Mouse (Mus musculus): ENCODE data around the gene B4galt7. TPM values are rescaled to one million over a fixed set of nuclear protein-coding genes. Genes with fewer than 3 reads are reported as not detected.
A peak's percentile ranks its signal among the peaks of the same experiment; 100 is the strongest.

B4galt7 gene
- total and polyA plus RNA-seq, 3 experiments, result 15.0 to 19.9 TPM; not detected in 1

GRCm38 (mm10) chr13:55596802-55597201 lies 2.9 kb upstream of the B4galt7 start:
- Histone ChIP-seq H3K9me3 (replicated peaks; ENCODE audit: insufficient read depth, low read length) (no peaks in the 10 kb centered on the region), H3K79me2 (ENCODE audit: control insufficient read depth, insufficient read depth, low read length, poor library complexity) (peaks cover 22% of the 10 kb centered on the region), H3K27ac (ENCODE audit: control insufficient read depth, low read depth, low read length) (no peak overlapping the region), H3K27me3 (ENCODE audit: control insufficient read depth in 1 of 2, insufficient read depth in 2 of 2, low read length in 2 of 2) (no peaks in the 10 kb centered on the region), H3K9ac (ENCODE audit: control insufficient read depth, low read depth, low read length, poor library complexity, severe bottlenecking) (no peak overlapping the region), H3K4me3 (ENCODE audit: control insufficient read depth in 1 of 2, insufficient read depth in 1 of 2, low read depth in 2 of 2, low read length in 2 of 2) (no peak overlapping the region), H3K4me1 (ENCODE audit: control insufficient read depth in 1 of 2, insufficient read depth in 2 of 2, low read length in 2 of 2) (peaks cover 2 to 10% of the 10 kb centered on the region in 2 experiments; a peak in 3 of 4 replicates), H3K36me3 (ENCODE audit: control insufficient read depth in 1 of 2, insufficient read depth in 2 of 2, low read length in 2 of 2) (peaks cover 8 to 20% of the 10 kb centered on the region in 2 experiments; a peak in 3 of 4 replicates)
- no peak for DNase-seq (ENCODE audit: low read depth, low spot score)
- no peak for TF ChIP-seq SMC3 (IDR thresholded peaks at IDR 0.05; ENCODE audit: low read depth, low read length)
- TF ChIP-seq NELFE (IDR thresholded peaks at IDR 0.05; ENCODE audit: low read depth, low read length), result no peak
- no peak for TF ChIP-seq POLR2AphosphoS2 (IDR thresholded peaks at IDR 0.05; ENCODE audit: low read length)

GRCm38 (mm10) chr13:55600657-55601056 lies 961 bp downstream of the B4galt7 start:
- peak; percentile 85 for DNase-seq (ENCODE audit: low read depth, low spot score)
- no peak for TF ChIP-seq GATA1 (IDR thresholded peaks at IDR 0.05; ENCODE audit: low read depth, low read length)
- TF ChIP-seq CHD1 (IDR thresholded peaks at IDR 0.05; ENCODE audit: low read depth, low read length), result no peak
- no peak for TF ChIP-seq CTCF (IDR thresholded peaks at IDR 0.05 in 2 of 3, conservative IDR thresholded peaks at IDR 0.05 in 1 of 3; ENCODE audit: control insufficient read depth in 1 of 3, insufficient read depth in 1 of 3, low read depth in 2 of 3, low read length in 3 of 3, poor library complexity in 1 of 3, severe bottlenecking in 1 of 3)
- TF ChIP-seq EP300 (IDR thresholded peaks at IDR 0.05; ENCODE audit: low read depth in 1 of 2, low read length in 2 of 2), result peak; percentile 20 to 35; a peak in 1 of 4 replicates
- TF ChIP-seq RAD21 (IDR thresholded peaks at IDR 0.05; ENCODE audit: low read depth, low read length), result no peak
- TF ChIP-seq ZMIZ1 (IDR thresholded peaks at IDR 0.05; ENCODE audit: low read depth, low read length), result no peak
- no peak for TF ChIP-seq TCF12 (IDR thresholded peaks at IDR 0.05; ENCODE audit: low read depth, low read length)
- TF ChIP-seq POLR2A (IDR thresholded peaks at IDR 0.05; ENCODE audit: control insufficient read depth in 1 of 2, insufficient read depth in 1 of 2, low read depth in 1 of 2, low read length in 2 of 2, poor library complexity in 1 of 2), result no peak; a peak in 1 of 4 replicates
- no peak for TF ChIP-seq TAL1 (IDR thresholded peaks at IDR 0.05; ENCODE audit: low read length)
- TF ChIP-seq ZKSCAN1 (IDR thresholded peaks at IDR 0.05; ENCODE audit: low read depth, low read length), result no peak
- peak; percentile 43 for TF ChIP-seq NELFE (IDR thresholded peaks at IDR 0.05; ENCODE audit: low read depth, low read length)
- no peak for TF ChIP-seq MEF2A (IDR thresholded peaks at IDR 0.05; ENCODE audit: extremely low read depth, insufficient replicate concordance, low read depth, low read length, poor library complexity, severe bottlenecking)
- TF ChIP-seq POLR2AphosphoS2 (IDR thresholded peaks at IDR 0.05; ENCODE audit: low read length), result no peak
- TF ChIP-seq ETS1 (IDR thresholded peaks at IDR 0.05; ENCODE audit: low read depth, low read length), result peak; percentile 52; the same call in 1 of the 2 replicates
- TF ChIP-seq MXI1 (IDR thresholded peaks at IDR 0.05; ENCODE audit: low read depth, low read length), result peak; percentile 66; the same call in 1 of the 2 replicates
- no peak for TF ChIP-seq GABPA (IDR thresholded peaks at IDR 0.05; ENCODE audit: low read depth, low read length)
- TF ChIP-seq E2F4 (IDR thresholded peaks at IDR 0.05; ENCODE audit: borderline replicate concordance, low read depth, low read length), result no peak
- peak; percentile 70; the same call in 1 of the 2 replicates for TF ChIP-seq HCFC1 (IDR thresholded peaks at IDR 0.05; ENCODE audit: low read depth, low read length)
- peak; percentile 75 for TF ChIP-seq ELF1 (IDR thresholded peaks at IDR 0.05; ENCODE audit: low read depth, low read length)
- peak; percentile 78; the same call in 1 of the 2 replicates for TF ChIP-seq TBP (IDR thresholded peaks at IDR 0.05; ENCODE audit: low read depth, low read length)
- no peak for TF ChIP-seq USF2 (IDR thresholded peaks at IDR 0.05; ENCODE audit: borderline replicate concordance in 1 of 2, insufficient read depth in 1 of 2, low read depth in 1 of 2, low read length in 2 of 2)
- TF ChIP-seq POLR2AphosphoS5 (IDR thresholded peaks at IDR 0.05; ENCODE audit: borderline replicate concordance, low read depth, low read length), result no peak
- no peak for TF ChIP-seq MAFK (IDR thresholded peaks at IDR 0.05; ENCODE audit: borderline replicate concordance, low read depth, low read length)
- no peak for TF ChIP-seq ZC3H11A (IDR thresholded peaks at IDR 0.05; ENCODE audit: low read depth, low read length)
- peak; percentile 64; the same call in 1 of the 2 replicates for TF ChIP-seq MYC (IDR thresholded peaks at IDR 0.05; ENCODE audit: low read depth, low read length)
- TF ChIP-seq NRF1 (IDR thresholded peaks at IDR 0.05; ENCODE audit: insufficient read depth, low read depth, low read length, poor library complexity, severe bottlenecking), result no peak
- no peak for TF ChIP-seq USF1 (IDR thresholded peaks at IDR 0.05; ENCODE audit: low read depth, low read length)
- TF ChIP-seq MAX (IDR thresholded peaks at IDR 0.05; ENCODE audit: low read length), result peak; percentile 56; the same call in 1 of the 2 replicates
- peak; percentile 67 for TF ChIP-seq SIN3A (IDR thresholded peaks at IDR 0.05; ENCODE audit: low read length)
- no peak for TF ChIP-seq CHD2 (IDR thresholded peaks at IDR 0.05; ENCODE audit: low read length)

More at GRCm38 (mm10) chr13:55600657-55601056, 961 bp downstream of the B4galt7 start:
- H3K9ac ChIP-seq (ENCODE audit: control insufficient read depth, low read depth, low read length, poor library complexity, severe bottlenecking), result peak overlapping the region; percentile 81
- H3K4me3 ChIP-seq (ENCODE audit: control insufficient read depth in 1 of 2, insufficient read depth in 1 of 2, low read depth in 2 of 2, low read length in 2 of 2), result peak overlapping the region; percentile 93 to 98
- H3K27ac ChIP-seq (ENCODE audit: control insufficient read depth, low read depth, low read length), result peak overlapping the region; percentile 44
- H3K9me3 ChIP-seq (replicated peaks; ENCODE audit: insufficient read depth, low read length), result no peaks in the 10 kb centered on the region
- peaks cover 5 to 7% of the 10 kb centered on the region in 2 experiments; a peak in 3 of 4 replicates for H3K36me3 ChIP-seq (ENCODE audit: control insufficient read depth in 1 of 2, insufficient read depth in 2 of 2, low read length in 2 of 2)
- H3K4me1 ChIP-seq (ENCODE audit: control insufficient read depth in 1 of 2, insufficient read depth in 2 of 2, low read length in 2 of 2), result peaks cover 0 to 2% of the 10 kb centered on the region in 2 experiments; a peak in 2 of 4 replicates
- no peaks in the 10 kb centered on the region for H3K27me3 ChIP-seq (ENCODE audit: control insufficient read depth in 1 of 2, insufficient read depth in 2 of 2, low read length in 2 of 2)
- H3K79me2 ChIP-seq (ENCODE audit: control insufficient read depth, insufficient read depth, low read length, poor library complexity), result peaks cover 7% of the 10 kb centered on the region

All from MEL (cell line).